Mouse (Mus musculus): ENCODE data around the gene Arhgef18.
A peak's percentile ranks its signal among the peaks of the same experiment; 100 is the strongest.

DNA sequence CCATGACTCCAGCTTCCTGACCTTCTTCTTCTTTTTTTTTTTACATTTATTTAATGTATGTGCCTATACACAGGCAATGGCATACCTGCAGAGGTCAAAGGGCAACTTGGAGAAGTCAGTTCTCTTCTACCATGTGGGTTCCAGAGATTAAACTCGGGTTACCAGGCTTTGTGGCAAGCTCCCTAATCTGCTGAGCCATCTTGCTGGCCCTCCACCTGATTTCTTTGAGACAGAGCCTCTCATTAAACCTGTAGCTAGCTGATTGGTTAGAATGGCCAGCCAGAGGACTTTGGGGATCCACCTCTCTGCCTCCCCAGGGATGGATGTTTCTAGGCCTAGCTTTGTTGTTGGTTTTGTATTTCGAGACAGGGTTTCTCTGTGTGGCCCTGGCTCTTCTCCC is 18.3 kb downstream of the Arhgef18 start:
- TF ChIP-seq CTCF (IDR thresholded peaks at IDR 0.05; ENCODE audit: low read depth) (no peak), EP300 (IDR thresholded peaks at IDR 0.05; ENCODE audit: low read depth) (peak; percentile 67)
